Mouse (Mus musculus) MN1 (cell line): ENCODE data around the gene Ripk3.

Source experiments
- DNase-seq: peaks from one replicate; pipeline ENCODE4 v3.0.0-alpha.2; 2016; ENCODE audit warnings: low spot score

The Ripk3 gene

GRCm38 (mm10) chr14:55795380-55796163, 6.9 kb upstream of the Ripk3 start:
- DNase-seq, result peak; percentile 37

- no peak for DNase-seq
Observed at GRCm38 (mm10) chr14:55793946-55794345, 5.3 kb upstream of the Ripk3 start.

GRCm38 (mm10) chr14:55793461-55793860, 4.8 kb upstream of the Ripk3 start:
- no peak for DNase-seq

- no peak for DNase-seq
Observed at GRCm38 (mm10) chr14:55787731-55788130, 934 bp downstream of the Ripk3 start.

- DNase-seq, result no peak
Observed at GRCm38 (mm10) chr14:55785195-55785594, 3.5 kb downstream of the Ripk3 start.

GRCm38 (mm10) chr14:55783958-55784235, 4.8 kb downstream of the Ripk3 start, which contains the start of gene Adcy4:
Adcy4 (minus strand) TSS chr14:55784095.
- no peak for DNase-seq

- peak; percentile 70 for DNase-seq
Observed at GRCm38 (mm10) chr14:55783171-55783957, 5.3 kb downstream of the Ripk3 start.

- no peak for DNase-seq
Observed at GRCm38 (mm10) chr14:55782361-55782960, 6.2 kb downstream of the Ripk3 start.

- peak; percentile 80 for DNase-seq
Observed at GRCm38 (mm10) chr14:55781310-55781709, 7.4 kb downstream of the Ripk3 start.

- DNase-seq, result no peak
Observed at GRCm38 (mm10) chr14:55780736-55781135, 7.9 kb downstream of the Ripk3 start.

- no peak for DNase-seq
Observed at GRCm38 (mm10) chr14:55779656-55780055, 9.0 kb downstream of the Ripk3 start.

GRCm38 (mm10) chr14:55778686-55779085, 10.0 kb downstream of the Ripk3 start:
- DNase-seq, result no peak

- no peak for DNase-seq
Observed at GRCm38 (mm10) chr14:55777806-55778205, 10.9 kb downstream of the Ripk3 start.

GRCm38 (mm10) chr14:55777176-55777575, 11.5 kb downstream of the Ripk3 start:
- DNase-seq, result no peak

GRCm38 (mm10) chr14:55776711-55777110, 12.0 kb downstream of the Ripk3 start:
- no peak for DNase-seq

- no peak for DNase-seq
Observed at GRCm38 (mm10) chr14:55769087-55769703, 19.5 kb downstream of the Ripk3 start.

- no peak for DNase-seq
Observed at GRCm38 (mm10) chr14:55768555-55768954, 20.1 kb downstream of the Ripk3 start.

- DNase-seq, result peak; percentile 82
Observed at GRCm38 (mm10) chr14:55767519-55768414, 20.9 kb downstream of the Ripk3 start.

GRCm38 (mm10) chr14:55765696-55766095, 23.0 kb downstream of the Ripk3 start, which contains the start of gene Ltb4r1:
Ltb4r1 (plus strand) TSS chr14:55765962.
- DNase-seq, result no peak

- no peak for DNase-seq
Observed at GRCm38 (mm10) chr14:55763166-55763565, 25.5 kb downstream of the Ripk3 start.
